14 mouse cellular contexts compared by ENCODE assay signal in genomic region chr10:80312586-80313504, GRCm38 (mm10). TPM values are rescaled to one million over a fixed set of nuclear protein-coding genes. Genes with fewer than 3 reads are reported as not detected.
A peak's percentile ranks its signal among the peaks of the same experiment; 100 is the strongest.
DNase-seq lines count a peak whose midpoint lies in the region; ATAC-seq and TF ChIP-seq lines count a peak whose summit lies in the region.
"Had no signal": no experiment of that assay in that cellular context is flagged by ENCODE, and none has a peak within 500 bp of the region (broad histone marks: within the 10 kb centered on the region; RNA-seq: fewer than 3 reads in every experiment).

No protein-coding gene starts in this region.

- TF ChIP-seq POLR2A in spleen, adult 2 months (IDR thresholded peaks at IDR 0.05; ENCODE audit: low read depth, low read length), result no peak
- no peak for TF ChIP-seq POLR2A in myocyte (IDR thresholded peaks at IDR 0.05; ENCODE audit: insufficient read length, low read depth)

- H3K4me1 ChIP-seq in kidney, embryonic 16.5 days (ENCODE audit: insufficient read depth, low read length), result peaks cover 13% of the 10 kb centered on the region; the same call in 1 of the 2 replicates
- peaks cover 17% of the 10 kb centered on the region for H3K4me1 ChIP-seq in spleen, adult 2 months (ENCODE audit: control insufficient read depth, insufficient read depth, insufficient read length)
- peaks cover 30% of the 10 kb centered on the region for H3K4me1 ChIP-seq in forebrain, embryonic 16.5 days (replicated peaks; ENCODE audit: control insufficient read depth, insufficient read depth, low read length)

- WGBS in kidney, embryonic 16.5 days, result 63% methylated on average over 54 of the region's 54 CpGs
- 80% methylated on average over 54 of the region's 54 CpGs for WGBS in spleen, adult 2 months
- 76% methylated on average over 54 of the region's 54 CpGs for WGBS in forebrain, embryonic 16.5 days

- TF ChIP-seq CTCF in spleen, adult 2 months (IDR thresholded peaks at IDR 0.05; ENCODE audit: extremely low read depth, insufficient read depth, insufficient read length, insufficient replicate concordance), result no peak

- DNase-seq in cerebellum, adult 18-20 months, result peak; percentile 53 to 64
- DNase-seq in cerebellum, postnatal 4 days (ENCODE audit: low spot score in 2 of 2), result no peak
- DNase-seq in kidney, adult 11 months, result no peak
- DNase-seq in spleen, adult 2 months (ENCODE audit: low read depth in 1 of 2, low spot score in 2 of 2), result no peak
- no peak for DNase-seq in spleen, postnatal 36 days (ENCODE audit: low spot score in 2 of 2)
- DNase-seq: heart, adult 11 months; heart, postnatal 36 days had no signal

- peaks cover 71% of the 10 kb centered on the region for H3K27me3 ChIP-seq in kidney, embryonic 16.5 days (ENCODE audit: insufficient read depth, low read length)
- no peaks in the 10 kb centered on the region; the same call in 1 of the 2 replicates for H3K27me3 ChIP-seq in spleen, adult 2 months (ENCODE audit: control insufficient read depth, insufficient read depth, low read length)
- peaks cover 42% of the 10 kb centered on the region for H3K27me3 ChIP-seq in myocyte (ENCODE audit: control insufficient read depth, insufficient read depth, insufficient read length)
- no peaks in the 10 kb centered on the region for H3K27me3 ChIP-seq in forebrain, embryonic 16.5 days (replicated peaks; ENCODE audit: control insufficient read depth, insufficient read depth, low read length)

- no peak overlapping the region for H3K4me3 ChIP-seq in kidney, embryonic 16.5 days (ENCODE audit: low read length)
- H3K4me3 ChIP-seq in spleen, adult 2 months (ENCODE audit: extremely low read depth, insufficient read depth, insufficient read length), result peak overlapping the region; percentile 42; the same call in 1 of the 2 replicates
- H3K4me3 ChIP-seq in myocyte, result no peak overlapping the region
- H3K4me3 ChIP-seq in forebrain, embryonic 16.5 days (replicated peaks; ENCODE audit: low read length), result no peak overlapping the region
- H3K4me3 ChIP-seq: limb, embryonic 15.5 days; lung, embryonic 15.5 days; neural tube, embryonic 12.5 days had no signal

- H3K9ac ChIP-seq in kidney, embryonic 16.5 days (replicated peaks; ENCODE audit: low read length), result 0 out of 2 replicates have a peak overlapping the region, but pooled peaks have one; percentile 16
- H3K9ac ChIP-seq in forebrain, embryonic 16.5 days (replicated peaks; ENCODE audit: low read depth, low read length), result no peak overlapping the region
- H3K9ac ChIP-seq: limb, embryonic 15.5 days; lung, embryonic 15.5 days had no signal

- no peaks in the 10 kb centered on the region for H3K79me2 ChIP-seq in myocyte (ENCODE audit: control insufficient read depth, insufficient read depth)

- ATAC-seq in kidney, embryonic 16.5 days (ENCODE audit: low FRiP score, low TSS enrichment), result no peak
- no peak for ATAC-seq in forebrain, embryonic 16.5 days

- H3K27ac ChIP-seq in kidney, embryonic 16.5 days (ENCODE audit: low read length), result no peak overlapping the region
- peak overlapping the region; percentile 95 for H3K27ac ChIP-seq in spleen, adult 2 months (ENCODE audit: insufficient read depth, low read length)
- H3K27ac ChIP-seq in forebrain, embryonic 16.5 days (ENCODE audit: low read length), result no peak overlapping the region
- H3K27ac ChIP-seq: kidney, postnatal 0 days; limb, embryonic 15.5 days; lung, embryonic 15.5 days; neural tube, embryonic 12.5 days had no signal

- H3ac ChIP-seq in myocyte (ENCODE audit: control insufficient read depth, insufficient read length), result no peak overlapping the region

- no peaks in the 10 kb centered on the region for H3K9me3 ChIP-seq in kidney, embryonic 16.5 days (ENCODE audit: low read length)
- H3K9me3 ChIP-seq in forebrain, embryonic 16.5 days (ENCODE audit: control insufficient read depth, low read length), result no peaks in the 10 kb centered on the region
- H3K9me3 ChIP-seq: limb, embryonic 15.5 days; lung, embryonic 15.5 days; neural tube, embryonic 12.5 days had no signal

- H3K4me2 ChIP-seq in kidney, embryonic 16.5 days (replicated peaks; ENCODE audit: low read depth, low read length), result no peak overlapping the region
- no peak overlapping the region for H3K4me2 ChIP-seq in myocyte (ENCODE audit: low read depth)
- H3K4me2 ChIP-seq in forebrain, embryonic 16.5 days (ENCODE audit: low read length), result no peak overlapping the region
- H3K4me2 ChIP-seq: limb, embryonic 15.5 days had no signal

- no peaks in the 10 kb centered on the region for H3K36me3 ChIP-seq in kidney, embryonic 16.5 days (ENCODE audit: insufficient read depth, low read length)
- H3K36me3 ChIP-seq in spleen, adult 2 months (ENCODE audit: control insufficient read depth, insufficient read depth, low read length), result peaks cover 2% of the 10 kb centered on the region
- no peaks in the 10 kb centered on the region for H3K36me3 ChIP-seq in myocyte (ENCODE audit: control insufficient read depth, insufficient read depth)
- peaks cover 61% of the 10 kb centered on the region for H3K36me3 ChIP-seq in forebrain, embryonic 16.5 days (ENCODE audit: control insufficient read depth, insufficient read depth)
- H3K36me3 ChIP-seq: lung, embryonic 15.5 days had no signal

TF ChIP-seq in myocyte, 11 proteins besides CTCF, POLR2A, EP300 and RAD21:
- peak; percentile 15 for TF ChIP-seq POLR2AphosphoS2 (IDR thresholded peaks at IDR 0.05; ENCODE audit: insufficient read length, low read depth)
- TF ChIP-seq E2F4 (IDR thresholded peaks at IDR 0.05; ENCODE audit: insufficient read depth), result no peak
TF ChIP-seq in myocyte: peak in this region for 1.

RNA-seq across cellular contexts. Expression of gene 2310011J03Rik, which starts 7.5 kb away (rescaled TPM):
- polyA plus RNA-seq in kidney, embryonic 16.5 days (2015; fragmentation: Nextera tagmentation; extraction: Ambion mirVana), result 52.9 and 54.8 TPM in 2 replicates
- polyA plus RNA-seq in spleen, adult 2 months (2012; rRNA removed), result 40.6 and 56.7 TPM in 2 replicates
- 44.0 TPM for polyA plus RNA-seq in myocyte (2012; fragmentation: generic; extraction: Trizol)
- polyA plus RNA-seq in forebrain, embryonic 16.5 days (2015; fragmentation: Nextera tagmentation; extraction: Ambion mirVana), result 32.5 and 34.2 TPM in 2 replicates

RNA-seq across cellular contexts. Expression of gene Pcsk4, which starts 16.5 kb away (rescaled TPM):
- polyA plus RNA-seq in kidney, embryonic 16.5 days (2015; fragmentation: Nextera tagmentation; extraction: Ambion mirVana), result 8.6 and 8.8 TPM in 2 replicates
- 6.2 and 10.0 TPM in 2 replicates for polyA plus RNA-seq in spleen, adult 2 months (2012; rRNA removed)
- 2.1 TPM for polyA plus RNA-seq in myocyte (2012; fragmentation: generic; extraction: Trizol)
- 3.1 and 3.9 TPM in 2 replicates for polyA plus RNA-seq in forebrain, embryonic 16.5 days (2015; fragmentation: Nextera tagmentation; extraction: Ambion mirVana)

RNA-seq across cellular contexts. Expression of gene Reep6, which starts 16.9 kb away (rescaled TPM):
- 11.0 and 11.5 TPM in 2 replicates for polyA plus RNA-seq in kidney, embryonic 16.5 days (2015; fragmentation: Nextera tagmentation; extraction: Ambion mirVana)
- 2.1 and 2.5 TPM in 2 replicates for polyA plus RNA-seq in spleen, adult 2 months (2012; rRNA removed)
- polyA plus RNA-seq in myocyte (2012; fragmentation: generic; extraction: Trizol), result 25.7 TPM
- 2.2 and 3.2 TPM in 2 replicates for polyA plus RNA-seq in forebrain, embryonic 16.5 days (2015; fragmentation: Nextera tagmentation; extraction: Ambion mirVana)

RNA-seq across cellular contexts. Expression of gene Apc2, which starts 17.1 kb away (rescaled TPM):
- polyA plus RNA-seq in kidney, embryonic 16.5 days (2015; fragmentation: Nextera tagmentation; extraction: Ambion mirVana), result 1.6 and 1.9 TPM in 2 replicates
- 0.68 and 1.00 TPM in 2 replicates for polyA plus RNA-seq in spleen, adult 2 months (2012; rRNA removed)
- 0.24 TPM for polyA plus RNA-seq in myocyte (2012; fragmentation: generic; extraction: Trizol)
- polyA plus RNA-seq in forebrain, embryonic 16.5 days (2015; fragmentation: Nextera tagmentation; extraction: Ambion mirVana), result 222 and 234 TPM in 2 replicates

RNA-seq across cellular contexts. Expression of gene Rps15, which starts 20.6 kb away (rescaled TPM):
- 899 and 901 TPM in 2 replicates for polyA plus RNA-seq in kidney, embryonic 16.5 days (2015; fragmentation: Nextera tagmentation; extraction: Ambion mirVana)
- 2,107 and 2,204 TPM in 2 replicates for polyA plus RNA-seq in spleen, adult 2 months (2012; rRNA removed)
- polyA plus RNA-seq in myocyte (2012; fragmentation: generic; extraction: Trizol), result 4,761 TPM
- 531 and 538 TPM in 2 replicates for polyA plus RNA-seq in forebrain, embryonic 16.5 days (2015; fragmentation: Nextera tagmentation; extraction: Ambion mirVana)

Comparison
In these comparisons a context has a peak if more than half of its experiments do, and no peak if none do; other contexts are left out.
1. DNase-seq: peak in cerebellum, adult 18-20 months (2 of 2); none in cerebellum, postnatal 4 days (0 of 2), kidney, adult 11 months (single experiment), spleen, adult 2 months (0 of 2) and spleen, postnatal 36 days (0 of 2).